Mouse (Mus musculus): ENCODE measurements around the gene Prss36. TPM values are rescaled to one million over a fixed set of nuclear protein-coding genes. Genes with fewer than 3 reads are reported as not detected.

Gene Prss36
- total and polyA plus RNA-seq, 2 experiments: 8.7 to 18.2 TPM

GRCm38 (mm10) chr7:127903971-127904796 lies 42.3 kb downstream of the Prss36 start, which contains the start of gene Bckdk:
Gene Bckdk, plus strand, starts transcription at chr7:127904082.
- WGBS: 7% methylated on average over 38 of the region's 38 CpGs
- H3K79me2 ChIP-seq (ENCODE audit: control insufficient read depth, insufficient read depth, low read length): peaks cover 3% of the 10 kb centered on the region; the same call in 1 of the 2 replicates
- peak within 1 kb of the TSS; percentile 61 for H3K27ac ChIP-seq (replicated peaks; ENCODE audit: insufficient read depth, low read depth, low read length)
- peak within 1 kb of the TSS; percentile 98 for H3K9ac ChIP-seq (ENCODE audit: low read depth, low read length)
- peak within 1 kb of the TSS; percentile 97 for H3K4me3 ChIP-seq (ENCODE audit: insufficient read depth, low read depth, low read length)
- peaks cover 13% of the 10 kb centered on the region for H3K4me1 ChIP-seq (ENCODE audit: control insufficient read depth, insufficient read depth, low read length)
- no peaks in the 10 kb centered on the region for H3K27me3 ChIP-seq (ENCODE audit: control insufficient read depth, insufficient read depth, low read length)
- TF ChIP-seq CTCF (IDR thresholded peaks at IDR 0.05; ENCODE audit: low read depth, low read length): 0 out of 2 replicates have a peak, but pooled peaks have one; percentile 10
- peak; percentile 78 for TF ChIP-seq POLR2A (IDR thresholded peaks at IDR 0.05; ENCODE audit: extremely low read depth, insufficient read depth, low read length)
- peak; percentile 65 for DNase-seq (ENCODE audit: extremely low read depth, low read depth, low spot score)
- H3K36me3 ChIP-seq (ENCODE audit: control insufficient read depth, insufficient read depth, low read length): peaks cover 12% of the 10 kb centered on the region

- H3K79me2 ChIP-seq (ENCODE audit: control insufficient read depth, insufficient read depth, low read length): peaks cover 3% of the 10 kb centered on the region; the same call in 1 of the 2 replicates
- no peak overlapping the region for H3K4me3 ChIP-seq (ENCODE audit: insufficient read depth, low read depth, low read length)
- H3K4me1 ChIP-seq (ENCODE audit: control insufficient read depth, insufficient read depth, low read length): peaks cover 8% of the 10 kb centered on the region; the same call in 1 of the 2 replicates
- no peak for DNase-seq (ENCODE audit: extremely low read depth, low read depth, low spot score)
- 87% methylated on average over 2 of the region's 2 CpGs for WGBS
- no peaks in the 10 kb centered on the region for H3K27me3 ChIP-seq (ENCODE audit: control insufficient read depth, insufficient read depth, low read length)
- no peak overlapping the region for H3K9ac ChIP-seq (ENCODE audit: low read depth, low read length)
- TF ChIP-seq CTCF (IDR thresholded peaks at IDR 0.05; ENCODE audit: low read depth, low read length) (no peak), POLR2A (IDR thresholded peaks at IDR 0.05; ENCODE audit: extremely low read depth, insufficient read depth, low read length) (no peak)
- H3K27ac ChIP-seq (replicated peaks; ENCODE audit: insufficient read depth, low read depth, low read length): no peak overlapping the region
- peaks cover 6% of the 10 kb centered on the region; the same call in 1 of the 2 replicates for H3K36me3 ChIP-seq (ENCODE audit: control insufficient read depth, insufficient read depth, low read length)
Measured at GRCm38 (mm10) chr7:127901772-127902171, 44.8 kb downstream of the Prss36 start.

GRCm38 (mm10) chr7:127899997-127900396 lies 46.5 kb downstream of the Prss36 start:
- TF ChIP-seq CTCF (IDR thresholded peaks at IDR 0.05; ENCODE audit: low read depth, low read length) (no peak), POLR2A (IDR thresholded peaks at IDR 0.05; ENCODE audit: extremely low read depth, insufficient read depth, low read length) (no peak)
- no peak for DNase-seq (ENCODE audit: extremely low read depth, low read depth, low spot score)
- no peaks in the 10 kb centered on the region for H3K27me3 ChIP-seq (ENCODE audit: control insufficient read depth, insufficient read depth, low read length)
- no peak overlapping the region for H3K9ac ChIP-seq (ENCODE audit: low read depth, low read length)
- WGBS: 57% methylated on average over 7 of the region's 7 CpGs
- no peak overlapping the region for H3K4me3 ChIP-seq (ENCODE audit: insufficient read depth, low read depth, low read length)
- no peaks in the 10 kb centered on the region for H3K36me3 ChIP-seq (ENCODE audit: control insufficient read depth, insufficient read depth, low read length)
- H3K27ac ChIP-seq (replicated peaks; ENCODE audit: insufficient read depth, low read depth, low read length): no peak overlapping the region
- peaks cover 11% of the 10 kb centered on the region; the same call in 1 of the 2 replicates for H3K4me1 ChIP-seq (ENCODE audit: control insufficient read depth, insufficient read depth, low read length)
- peaks cover 3% of the 10 kb centered on the region; the same call in 1 of the 2 replicates for H3K79me2 ChIP-seq (ENCODE audit: control insufficient read depth, insufficient read depth, low read length)

GRCm38 (mm10) chr7:127898179-127898956 lies 48.2 kb downstream of the Prss36 start:
- Histone ChIP-seq H3K79me2 (ENCODE audit: control insufficient read depth, insufficient read depth, low read length) (no peaks in the 10 kb centered on the region), H3K27me3 (ENCODE audit: control insufficient read depth, insufficient read depth, low read length) (no peaks in the 10 kb centered on the region), H3K36me3 (ENCODE audit: control insufficient read depth, insufficient read depth, low read length) (peaks cover 1% of the 10 kb centered on the region; the same call in 1 of the 2 replicates), H3K4me1 (ENCODE audit: control insufficient read depth, insufficient read depth, low read length) (peaks cover 11% of the 10 kb centered on the region; the same call in 1 of the 2 replicates), H3K27ac (replicated peaks; ENCODE audit: insufficient read depth, low read depth, low read length) (no peak overlapping the region), H3K9ac (ENCODE audit: low read depth, low read length) (no peak overlapping the region), H3K4me3 (ENCODE audit: insufficient read depth, low read depth, low read length) (no peak overlapping the region)
- no peak for TF ChIP-seq CTCF (IDR thresholded peaks at IDR 0.05; ENCODE audit: low read depth, low read length)
- TF ChIP-seq POLR2A (IDR thresholded peaks at IDR 0.05; ENCODE audit: extremely low read depth, insufficient read depth, low read length): no peak
- WGBS: 51% methylated on average over 10 of the region's 10 CpGs
- DNase-seq (ENCODE audit: extremely low read depth, low read depth, low spot score): no peak

GRCm38 (mm10) chr7:127897542-127897941 lies 49.0 kb downstream of the Prss36 start:
- Histone ChIP-seq H3K27me3 (ENCODE audit: control insufficient read depth, insufficient read depth, low read length) (no peaks in the 10 kb centered on the region), H3K79me2 (ENCODE audit: control insufficient read depth, insufficient read depth, low read length) (no peaks in the 10 kb centered on the region), H3K4me1 (ENCODE audit: control insufficient read depth, insufficient read depth, low read length) (peaks cover 15% of the 10 kb centered on the region; the same call in 1 of the 2 replicates), H3K4me3 (ENCODE audit: insufficient read depth, low read depth, low read length) (no peak overlapping the region), H3K36me3 (ENCODE audit: control insufficient read depth, insufficient read depth, low read length) (peaks cover 9% of the 10 kb centered on the region), H3K9ac (ENCODE audit: low read depth, low read length) (no peak overlapping the region), H3K27ac (replicated peaks; ENCODE audit: insufficient read depth, low read depth, low read length) (no peak overlapping the region)
- no peak for DNase-seq (ENCODE audit: extremely low read depth, low read depth, low spot score)
- no peak for TF ChIP-seq POLR2A (IDR thresholded peaks at IDR 0.05; ENCODE audit: extremely low read depth, insufficient read depth, low read length)
- TF ChIP-seq CTCF (IDR thresholded peaks at IDR 0.05; ENCODE audit: low read depth, low read length): no peak
- WGBS: 86% methylated on average over 7 of the region's 7 CpGs
